ENCODE assay signal across 20 mouse cellular contexts in genomic region chrX:38583261-38583660, GRCm38 (mm10).
"Had no signal": no experiment of that assay in that cellular context is flagged by ENCODE, and none has a peak within 500 bp of the region (broad histone marks: within the 10 kb centered on the region; RNA-seq: fewer than 3 reads in every experiment).

No protein-coding gene starts in this region.

- DNase-seq: kidney, adult 18-20 months; kidney, adult 9 months; kidney, postnatal 14 days; kidney, postnatal 4 days; lung, embryonic 14.5 days; retina, postnatal 1 day; right cerebral cortex, postnatal 25 days; spleen, adult 18-20 months; thymus, postnatal 36 days had no signal

- H3K27me3 ChIP-seq: limb, embryonic 13.5 days; midbrain, embryonic 13.5 days; neural tube, embryonic 13.5 days; stomach, embryonic 15.5 days had no signal

- H3K36me3 ChIP-seq: limb, embryonic 10.5 days; limb, embryonic 13.5 days; midbrain, embryonic 13.5 days; neural tube, embryonic 13.5 days; stomach, embryonic 15.5 days had no signal

- H3K4me3 ChIP-seq: limb, embryonic 10.5 days; limb, embryonic 13.5 days; midbrain, embryonic 13.5 days; myocyte; neural tube, embryonic 13.5 days; stomach, embryonic 15.5 days had no signal

- H3K4me1 ChIP-seq: limb, embryonic 10.5 days; limb, embryonic 13.5 days; midbrain, embryonic 13.5 days; neural tube, embryonic 13.5 days; stomach, embryonic 15.5 days had no signal

- H3K9ac ChIP-seq: limb, embryonic 13.5 days; lung, embryonic 14.5 days; midbrain, embryonic 13.5 days; neural tube, embryonic 13.5 days; stomach, embryonic 15.5 days had no signal

- H3K9me3 ChIP-seq: limb, embryonic 10.5 days; limb, embryonic 13.5 days; midbrain, embryonic 13.5 days; neural tube, embryonic 13.5 days; stomach, embryonic 15.5 days had no signal

- H3K27ac ChIP-seq: limb, embryonic 10.5 days; limb, embryonic 13.5 days; macrophage; midbrain, embryonic 13.5 days; neural tube, embryonic 13.5 days; stomach, embryonic 15.5 days had no signal

- ATAC-seq: inflammation-experienced regulatory T-cells, adult 6 months; intestine, embryonic 16.5 days; lung, postnatal 0 days; midbrain, embryonic 13.5 days; midbrain, embryonic 16.5 days had no signal

- H3K4me2 ChIP-seq: limb, embryonic 13.5 days; lung, embryonic 14.5 days; midbrain, embryonic 13.5 days; neural tube, embryonic 13.5 days; stomach, embryonic 15.5 days had no signal
